Mouse (Mus musculus): ENCODE results near the gene Tmem132d. TPM values are rescaled to one million over a fixed set of nuclear protein-coding genes. Genes with fewer than 3 reads are reported as not detected.

Gene Tmem132d
- polyA plus RNA-seq (2016; fragmentation: Nextera tagmentation; extraction: Ambion mirVana): 0.32 TPM in 1 of 2 replicates, not detected in the other

DNA sequence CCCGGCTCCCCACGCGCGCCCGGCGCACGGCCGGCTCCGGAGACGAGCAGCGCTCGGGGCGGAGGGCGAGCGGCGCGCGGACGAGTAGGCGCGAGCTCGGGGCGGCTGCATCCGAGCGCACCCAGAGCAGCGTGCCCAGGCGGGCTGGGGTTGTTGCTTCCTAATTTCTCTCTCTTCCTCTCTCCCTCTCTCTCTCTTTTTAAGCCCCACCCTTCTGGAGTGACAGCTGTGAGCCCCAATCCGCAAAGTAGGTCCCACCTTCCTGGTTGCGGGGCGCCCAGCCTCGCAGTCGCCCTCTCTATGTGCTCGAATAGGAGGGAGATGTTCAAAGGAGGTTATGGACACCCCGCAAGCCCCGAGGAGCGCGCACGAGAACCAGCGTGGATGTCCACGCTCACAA, at the start of gene Tmem132d:
Gene Tmem132d (minus strand): TSS at position 162 of the 400 bp plus-strand sequence.
- Histone ChIP-seq H3K4me2 (peak within 1 kb of the TSS; percentile 66), H3K27ac (ENCODE audit: poor library complexity, severe bottlenecking) (no peak within 1 kb of the TSS), H3K4me1 (replicated peaks) (no peaks in the 10 kb centered on the region), H3K9me3 (replicated peaks) (no peaks in the 10 kb centered on the region), H3K36me3 (no peaks in the 10 kb centered on the region), H3K4me3 (peak within 1 kb of the TSS; percentile 39), H3K9ac (no peak within 1 kb of the TSS), H3K27me3 (replicated peaks) (peaks cover 78% of the 10 kb centered on the region)
- no peak for ATAC-seq (ENCODE audit: insufficient number of reproducible peaks, low FRiP score)
- WGBS: 2% methylated on average over 40 of the region's 40 CpGs

DNA sequence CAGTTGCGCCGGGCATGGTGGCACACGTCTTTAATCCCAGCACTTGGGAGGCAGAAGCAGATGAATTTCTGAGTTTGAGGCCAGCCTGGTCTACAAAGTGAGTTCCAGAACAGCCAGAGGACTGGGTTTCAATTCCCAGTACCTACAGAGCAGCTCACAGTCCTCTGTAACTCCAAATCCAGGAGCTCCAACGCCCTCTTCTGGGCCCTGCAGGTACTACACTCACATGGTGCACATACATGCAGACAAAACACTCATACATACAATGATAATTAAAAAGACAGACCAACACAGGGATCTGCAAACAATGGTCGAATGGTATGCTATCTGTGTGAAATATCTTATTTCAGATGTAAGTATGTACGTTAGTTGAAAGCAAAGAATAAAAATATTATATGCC, 47.9 kb upstream of the Tmem132d start:
- Histone ChIP-seq H3K9ac (no peak overlapping the region), H3K27me3 (replicated peaks) (peaks cover 35% of the 10 kb centered on the region), H3K4me2 (no peak overlapping the region), H3K4me1 (replicated peaks) (no peaks in the 10 kb centered on the region), H3K36me3 (no peaks in the 10 kb centered on the region), H3K9me3 (replicated peaks) (peaks cover 6% of the 10 kb centered on the region), H3K27ac (ENCODE audit: poor library complexity, severe bottlenecking) (no peak overlapping the region), H3K4me3 (no peak overlapping the region)
- WGBS: 76% methylated on average over 6 of the region's 6 CpGs
- no peak for ATAC-seq (ENCODE audit: insufficient number of reproducible peaks, low FRiP score)

DNA sequence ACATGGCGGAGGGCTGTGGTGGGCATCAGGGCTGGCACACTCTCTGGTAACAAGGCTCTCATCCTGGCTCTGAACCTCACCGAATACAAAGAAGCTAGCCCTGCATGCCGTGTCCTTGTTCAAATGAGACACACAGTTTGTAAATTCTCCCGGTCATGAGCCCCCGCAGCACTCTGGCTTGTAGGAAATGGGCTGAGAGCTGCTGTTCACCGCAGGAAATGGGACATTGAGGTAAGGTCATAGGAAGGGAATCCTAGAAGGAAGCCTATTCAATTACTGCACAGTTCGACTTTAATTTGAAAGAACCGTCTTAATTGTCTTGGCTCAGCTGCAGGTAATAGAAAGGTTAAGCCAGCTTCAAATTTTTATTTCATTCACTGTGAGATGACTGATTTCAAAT, 42.5 kb upstream of the Tmem132d start:
- H3K36me3 ChIP-seq: no peaks in the 10 kb centered on the region
- no peaks in the 10 kb centered on the region; the same call in none of the 2 replicates for H3K9me3 ChIP-seq (replicated peaks)
- 77% methylated on average over 8 of the region's 8 CpGs for WGBS
- H3K27ac ChIP-seq (ENCODE audit: poor library complexity, severe bottlenecking): no peak overlapping the region
- no peak overlapping the region for H3K9ac ChIP-seq
- H3K4me2 ChIP-seq: no peak overlapping the region
- H3K4me3 ChIP-seq: no peak overlapping the region
- H3K27me3 ChIP-seq (replicated peaks): no peaks in the 10 kb centered on the region
- ATAC-seq (ENCODE audit: insufficient number of reproducible peaks, low FRiP score): no peak
- H3K4me1 ChIP-seq (replicated peaks): no peaks in the 10 kb centered on the region

DNA sequence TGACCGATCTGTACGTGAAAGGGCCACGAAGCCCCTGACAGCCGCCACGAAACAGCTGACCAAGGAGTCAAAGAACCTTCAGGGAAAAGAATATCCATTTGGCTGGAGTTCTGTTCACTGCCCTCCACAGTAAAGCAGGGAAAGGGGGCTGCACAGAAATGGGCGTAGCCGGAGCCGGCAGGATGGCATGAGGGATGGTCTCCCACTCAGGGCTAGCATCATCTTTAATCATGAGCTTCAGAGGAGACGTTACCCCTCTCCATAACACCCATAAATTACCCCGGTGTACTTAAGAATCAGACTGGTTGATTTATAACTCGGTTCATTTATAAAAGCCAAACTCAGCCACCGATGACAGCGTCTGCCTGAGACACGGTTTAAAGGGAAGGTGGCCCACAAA, 36.9 kb upstream of the Tmem132d start:
- ATAC-seq (ENCODE audit: insufficient number of reproducible peaks, low FRiP score): no peak
- H3K4me1 ChIP-seq (replicated peaks): 0 out of 2 replicates have a peak, but pooled peaks cover 3% of the 10 kb centered on the region
- 73% methylated on average over 14 of the region's 14 CpGs for WGBS
- H3K27ac ChIP-seq (ENCODE audit: poor library complexity, severe bottlenecking): no peak overlapping the region
- H3K9me3 ChIP-seq (replicated peaks): no peaks in the 10 kb centered on the region
- no peak overlapping the region for H3K9ac ChIP-seq
- no peak overlapping the region for H3K4me2 ChIP-seq
- H3K36me3 ChIP-seq: no peaks in the 10 kb centered on the region
- no peaks in the 10 kb centered on the region for H3K27me3 ChIP-seq (replicated peaks)
- no peak overlapping the region for H3K4me3 ChIP-seq

DNA sequence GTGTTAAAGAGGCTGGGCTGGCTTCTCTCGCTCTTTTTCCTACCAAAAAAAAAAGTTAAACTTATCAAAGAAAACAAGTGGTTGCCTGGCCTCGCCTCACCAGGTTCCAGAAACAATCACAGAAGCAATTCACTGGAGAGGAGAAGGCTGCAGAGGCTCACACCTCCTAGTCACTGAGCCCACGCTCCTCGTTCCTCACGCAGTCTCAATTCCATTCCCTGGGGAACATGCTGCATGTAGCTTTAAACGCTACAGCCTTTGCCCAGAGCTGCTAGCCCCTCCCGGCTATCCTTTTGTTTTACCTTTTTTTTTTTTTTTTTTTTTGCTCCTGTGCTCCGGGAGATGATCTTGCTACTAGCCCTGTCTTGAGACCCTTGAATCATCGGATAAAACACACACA, 31.6 kb upstream of the Tmem132d start:
- Histone ChIP-seq H3K9me3 (replicated peaks) (no peaks in the 10 kb centered on the region), H3K27ac (ENCODE audit: poor library complexity, severe bottlenecking) (no peak overlapping the region), H3K27me3 (replicated peaks) (0 out of 2 replicates have a peak, but pooled peaks cover 3% of the 10 kb centered on the region), H3K4me3 (no peak overlapping the region), H3K4me2 (peak overlapping the region; percentile 45), H3K4me1 (replicated peaks) (peaks cover 10% of the 10 kb centered on the region), H3K9ac (no peak overlapping the region), H3K36me3 (no peaks in the 10 kb centered on the region)
- ATAC-seq (ENCODE audit: insufficient number of reproducible peaks, low FRiP score): no peak
- 12% methylated on average over 9 of the region's 9 CpGs for WGBS

DNA sequence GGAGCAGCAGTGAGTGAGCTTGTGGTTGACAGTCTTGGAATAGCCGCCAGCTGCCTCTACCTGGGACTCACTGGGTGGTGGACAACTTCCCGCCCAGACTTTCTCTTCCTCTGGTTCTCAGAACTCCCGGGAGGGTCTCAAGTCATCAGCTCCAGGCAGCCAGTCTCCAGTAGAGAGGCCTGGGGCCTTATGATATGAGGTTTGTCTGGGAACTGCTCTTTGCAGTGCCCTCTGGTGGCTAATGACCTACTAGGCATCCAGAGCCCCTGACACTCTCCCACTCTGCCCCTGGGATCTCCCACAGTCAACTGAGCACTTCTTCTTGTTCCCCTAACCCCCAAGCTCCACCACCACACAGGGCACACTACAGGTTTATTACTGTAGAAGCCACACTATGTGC, 27.7 kb upstream of the Tmem132d start:
- Histone ChIP-seq H3K36me3 (no peaks in the 10 kb centered on the region), H3K27me3 (replicated peaks) (0 out of 2 replicates have a peak, but pooled peaks cover 3% of the 10 kb centered on the region), H3K4me2 (no peak overlapping the region), H3K4me3 (no peak overlapping the region), H3K9ac (no peak overlapping the region), H3K9me3 (replicated peaks) (no peaks in the 10 kb centered on the region), H3K4me1 (replicated peaks) (peaks cover 10% of the 10 kb centered on the region), H3K27ac (ENCODE audit: poor library complexity, severe bottlenecking) (no peak overlapping the region)
- WGBS: 29% methylated on average over 3 of the region's 3 CpGs
- ATAC-seq (ENCODE audit: insufficient number of reproducible peaks, low FRiP score): no peak

DNA sequence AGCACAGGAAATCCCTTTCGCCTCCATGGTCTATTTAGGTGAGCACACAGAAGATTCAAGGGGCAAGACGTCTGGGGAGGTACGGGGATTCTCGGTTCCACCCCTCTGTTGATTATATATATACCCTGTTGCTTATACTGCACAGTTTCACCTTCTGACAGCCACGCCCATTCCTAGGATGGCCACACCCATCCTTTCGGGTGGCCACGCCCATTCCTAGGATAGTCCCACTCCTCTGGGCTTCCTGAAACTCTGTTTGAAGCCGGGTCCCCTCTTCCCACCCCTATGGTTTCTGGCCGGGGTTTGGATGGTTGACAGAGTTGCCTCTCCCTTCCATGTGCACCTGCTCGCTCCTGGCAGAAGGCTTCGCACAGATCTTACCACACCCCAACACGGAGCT, 22.9 kb upstream of the Tmem132d start:
- WGBS: 67% methylated on average over 12 of the region's 12 CpGs
- Histone ChIP-seq H3K27ac (ENCODE audit: poor library complexity, severe bottlenecking) (no peak overlapping the region), H3K36me3 (no peaks in the 10 kb centered on the region), H3K9ac (no peak overlapping the region), H3K9me3 (replicated peaks) (no peaks in the 10 kb centered on the region), H3K27me3 (replicated peaks) (peaks cover 9% of the 10 kb centered on the region), H3K4me2 (no peak overlapping the region), H3K4me3 (no peak overlapping the region), H3K4me1 (replicated peaks) (no peaks in the 10 kb centered on the region)
- ATAC-seq (ENCODE audit: insufficient number of reproducible peaks, low FRiP score): no peak

DNA sequence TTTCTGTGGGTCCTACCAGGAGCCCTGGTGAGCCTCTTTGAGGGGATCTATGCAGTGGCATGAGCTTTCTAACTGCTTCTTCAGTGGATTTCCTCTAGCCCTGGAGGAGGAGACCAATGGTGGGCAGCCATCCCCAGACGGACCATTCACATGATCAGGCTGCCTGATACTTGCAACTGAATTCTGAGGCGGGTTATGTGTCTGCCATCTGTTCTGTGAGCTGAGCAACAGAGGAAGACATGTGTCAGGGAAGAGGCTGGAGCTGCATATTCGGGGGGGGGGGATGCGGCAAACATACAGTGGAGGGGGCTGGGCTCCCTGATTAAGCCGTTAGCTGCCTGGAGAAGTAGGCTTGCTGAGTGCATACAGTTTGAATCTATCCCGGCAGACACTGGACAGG, 19.3 kb upstream of the Tmem132d start:
- WGBS: 41% methylated on average over 6 of the region's 6 CpGs
- peaks cover 9% of the 10 kb centered on the region for H3K27me3 ChIP-seq (replicated peaks)

DNA sequence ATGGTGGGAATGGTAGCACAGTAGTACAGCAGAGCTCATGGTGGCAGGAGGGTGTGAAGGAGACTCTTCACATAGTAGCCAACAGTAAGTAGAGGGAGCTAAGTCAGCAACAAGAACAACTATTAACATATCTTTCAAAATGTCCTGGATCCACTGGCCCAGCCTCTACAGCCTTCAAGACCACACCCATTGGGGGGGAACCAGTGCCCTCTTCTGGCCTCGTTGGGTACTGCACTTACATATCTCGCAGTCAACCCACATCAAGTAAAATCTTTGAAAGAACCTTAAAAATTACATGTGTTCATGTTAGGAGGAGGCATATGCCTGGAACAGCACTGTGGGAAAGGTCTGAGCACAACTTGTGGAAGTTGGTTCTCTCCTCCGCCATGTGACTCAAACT, 17.9 kb upstream of the Tmem132d start:
- H3K27ac ChIP-seq (ENCODE audit: poor library complexity, severe bottlenecking): no peak overlapping the region
- no peak overlapping the region for H3K4me2 ChIP-seq
- ATAC-seq (ENCODE audit: insufficient number of reproducible peaks, low FRiP score): no peak
- WGBS: 72% methylated on average over 3 of the region's 3 CpGs
- H3K4me3 ChIP-seq: no peak overlapping the region
- 0 out of 2 replicates have a peak, but pooled peaks cover 3% of the 10 kb centered on the region for H3K9me3 ChIP-seq (replicated peaks)
- H3K36me3 ChIP-seq: no peaks in the 10 kb centered on the region
- no peak overlapping the region for H3K9ac ChIP-seq
- peaks cover 18% of the 10 kb centered on the region for H3K27me3 ChIP-seq (replicated peaks)
- no peaks in the 10 kb centered on the region for H3K4me1 ChIP-seq (replicated peaks)

More for the DNA sequence above, 19.3 kb upstream of the Tmem132d start:
- Histone ChIP-seq H3K9me3 (replicated peaks) (0 out of 2 replicates have a peak, but pooled peaks cover 3% of the 10 kb centered on the region), H3K36me3 (no peaks in the 10 kb centered on the region), H3K4me2 (no peak overlapping the region), H3K9ac (no peak overlapping the region), H3K27ac (ENCODE audit: poor library complexity, severe bottlenecking) (no peak overlapping the region), H3K4me1 (replicated peaks) (no peaks in the 10 kb centered on the region), H3K4me3 (no peak overlapping the region)
- ATAC-seq (ENCODE audit: insufficient number of reproducible peaks, low FRiP score): no peak

DNA sequence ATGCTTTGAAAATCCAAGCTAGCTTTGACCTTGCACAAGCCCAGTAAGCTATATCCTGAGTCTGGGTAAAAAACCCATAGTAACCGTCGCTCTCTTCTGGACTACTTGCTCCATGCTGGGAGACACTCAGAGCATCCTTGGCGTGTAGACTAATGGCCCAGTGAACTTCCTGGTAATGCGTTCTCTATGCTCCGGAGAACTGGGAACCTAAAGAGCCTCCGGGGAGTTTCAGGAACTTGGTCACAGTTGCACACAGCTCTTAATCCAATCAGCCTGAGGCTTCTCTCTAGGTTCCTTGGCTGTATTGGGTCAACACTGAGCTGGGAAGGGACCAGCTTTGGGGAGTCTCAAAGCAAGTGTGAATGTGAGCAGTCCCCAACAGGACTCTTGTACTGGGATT, 12.0 kb upstream of the Tmem132d start:
- Histone ChIP-seq H3K4me2 (no peak overlapping the region), H3K9ac (no peak overlapping the region), H3K4me1 (replicated peaks) (no peaks in the 10 kb centered on the region), H3K27ac (ENCODE audit: poor library complexity, severe bottlenecking) (no peak overlapping the region), H3K27me3 (replicated peaks) (peaks cover 58% of the 10 kb centered on the region), H3K4me3 (no peak overlapping the region), H3K9me3 (replicated peaks) (0 out of 2 replicates have a peak, but pooled peaks cover 3% of the 10 kb centered on the region), H3K36me3 (no peaks in the 10 kb centered on the region)
- ATAC-seq (ENCODE audit: insufficient number of reproducible peaks, low FRiP score): no peak
- 25% methylated on average over 6 of the region's 6 CpGs for WGBS

DNA sequence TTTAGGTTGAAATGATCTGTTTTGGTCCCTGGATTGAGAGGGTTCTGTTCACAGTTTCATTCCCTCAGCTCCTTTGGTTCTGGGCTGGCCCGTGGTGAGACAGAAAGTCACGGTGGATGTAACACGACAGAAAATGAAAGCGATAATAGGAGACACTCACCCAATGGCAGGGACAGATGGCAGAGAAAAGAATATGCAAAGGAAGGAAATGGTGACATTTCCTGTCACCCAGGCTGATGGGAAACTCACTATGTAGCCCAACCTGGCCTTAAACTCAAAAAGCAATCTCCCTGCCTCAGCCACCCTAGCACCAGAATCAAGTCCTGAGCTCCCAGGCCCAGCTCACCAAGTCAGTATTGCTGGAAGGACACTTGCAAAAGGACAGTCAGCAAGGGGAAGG, 11.0 kb upstream of the Tmem132d start:
- Histone ChIP-seq H3K4me3 (no peak overlapping the region), H3K27ac (ENCODE audit: poor library complexity, severe bottlenecking) (no peak overlapping the region), H3K9ac (no peak overlapping the region), H3K27me3 (replicated peaks) (peaks cover 67% of the 10 kb centered on the region), H3K9me3 (replicated peaks) (no peaks in the 10 kb centered on the region), H3K36me3 (no peaks in the 10 kb centered on the region), H3K4me1 (replicated peaks) (no peaks in the 10 kb centered on the region), H3K4me2 (peak overlapping the region; percentile 31)
- no peak for ATAC-seq (ENCODE audit: insufficient number of reproducible peaks, low FRiP score)
- WGBS: 39% methylated on average over 4 of the region's 4 CpGs

DNA sequence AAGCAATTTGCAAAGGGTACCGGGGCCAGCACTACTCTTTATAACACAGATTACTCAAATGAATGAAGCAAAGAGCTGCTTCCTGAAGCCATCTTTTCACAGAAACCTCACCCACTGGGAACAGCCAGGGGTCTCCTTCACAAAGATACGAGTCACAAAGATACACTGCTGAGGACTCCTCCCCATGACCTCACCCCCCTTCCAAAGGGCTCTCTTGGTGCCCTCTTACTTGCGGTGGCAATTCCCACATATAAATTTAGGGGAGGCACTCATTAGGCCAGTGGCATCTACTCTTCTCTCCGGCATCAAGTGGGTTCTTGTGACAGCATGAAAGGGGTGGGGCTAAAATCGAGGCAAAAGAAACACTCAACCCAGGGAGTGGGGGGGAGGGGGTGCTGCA, 8.2 kb upstream of the Tmem132d start:
- no peak for ATAC-seq (ENCODE audit: insufficient number of reproducible peaks, low FRiP score)
- no peaks in the 10 kb centered on the region for H3K9me3 ChIP-seq (replicated peaks)
- H3K4me3 ChIP-seq: no peak overlapping the region
- H3K4me1 ChIP-seq (replicated peaks): no peaks in the 10 kb centered on the region
- peaks cover 87% of the 10 kb centered on the region for H3K27me3 ChIP-seq (replicated peaks)
- 29% methylated on average over 5 of the region's 5 CpGs for WGBS
- no peak overlapping the region for H3K27ac ChIP-seq (ENCODE audit: poor library complexity, severe bottlenecking)
- no peak overlapping the region for H3K9ac ChIP-seq
- no peaks in the 10 kb centered on the region for H3K36me3 ChIP-seq
- no peak overlapping the region for H3K4me2 ChIP-seq

Measured in heart, embryonic 12.5 days (tissue).